Mouse (Mus musculus): ENCODE results near the gene Theg. TPM values are rescaled to one million over a fixed set of nuclear protein-coding genes. Genes with fewer than 3 reads are reported as not detected.
A peak's percentile ranks its signal among the peaks of the same experiment; 100 is the strongest.

Theg gene
- polyA plus RNA-seq, 1 experiment from 2014 or later, result not detected

DNA sequence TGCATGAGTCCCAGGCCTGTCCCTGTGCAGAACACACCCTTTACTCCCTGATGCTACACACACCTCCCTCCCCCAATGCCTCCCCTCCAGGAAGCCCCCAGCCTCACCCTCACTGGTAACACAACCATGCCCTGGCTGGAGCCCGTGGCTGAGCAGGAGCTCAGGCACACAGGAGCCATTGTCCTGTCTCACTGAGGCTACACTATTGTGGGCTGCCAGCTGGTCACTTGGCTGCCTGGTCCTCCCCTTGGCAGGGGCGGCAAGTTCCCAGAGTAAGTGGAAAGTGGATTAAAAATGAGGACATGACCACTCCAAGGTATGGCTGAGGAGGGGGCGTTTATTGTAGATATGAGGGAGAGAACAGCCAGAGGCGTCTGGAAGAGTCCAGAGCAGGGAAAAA is 19.4 kb upstream of the Theg start:
- H3K9ac ChIP-seq (ENCODE audit: low read length), result no peak overlapping the region
- H3K27ac ChIP-seq (ENCODE audit: low read depth, low read length), result no peak overlapping the region
- H3K4me3 ChIP-seq (ENCODE audit: low read depth, low read length), result no peak overlapping the region
- no peaks in the 10 kb centered on the region for H3K9me3 ChIP-seq (replicated peaks; ENCODE audit: control insufficient read depth, low read length)
- H3K4me1 ChIP-seq (ENCODE audit: control insufficient read depth, insufficient read depth, low read length), result no peaks in the 10 kb centered on the region
- ATAC-seq, result no peak
- no peaks in the 10 kb centered on the region for H3K36me3 ChIP-seq (ENCODE audit: control insufficient read depth, insufficient read depth, low read length)
- no peak for DNase-seq (ENCODE audit: low spot score)
- H3K27me3 ChIP-seq (replicated peaks; ENCODE audit: control insufficient read depth, insufficient read depth, low read length), result 0 out of 2 replicates have a peak, but pooled peaks cover 6% of the 10 kb centered on the region
- WGBS, result 61% methylated on average over 4 of the region's 4 CpGs
- H3K4me2 ChIP-seq (ENCODE audit: low read length), result no peak overlapping the region

DNA sequence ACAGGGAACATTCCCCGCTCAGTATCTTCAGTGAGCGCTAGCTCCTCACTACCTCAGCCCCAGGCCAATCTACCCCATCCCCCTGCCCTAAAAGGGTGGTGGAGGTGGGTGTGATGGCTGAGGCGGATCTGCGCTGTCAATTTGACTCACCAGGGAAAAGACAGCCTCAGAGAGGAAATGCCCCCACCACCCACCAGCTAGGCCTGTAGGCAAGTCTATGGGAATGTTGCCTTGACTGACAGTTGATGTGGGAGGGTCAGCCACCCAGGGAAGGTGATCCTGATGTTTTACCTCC is 10.8 kb upstream of the Theg start:
- DNase-seq (ENCODE audit: low spot score) (no peak), ATAC-seq (no peak)
- H3K9me3 ChIP-seq (replicated peaks; ENCODE audit: control insufficient read depth, low read length), result no peaks in the 10 kb centered on the region
- whole genome bisulfite sequencing, result 76% methylated on average over 4 of the region's 4 CpGs
- H3K27ac ChIP-seq (ENCODE audit: low read depth, low read length), result no peak overlapping the region
- no peaks in the 10 kb centered on the region for H3K4me1 ChIP-seq (ENCODE audit: control insufficient read depth, insufficient read depth, low read length)
- H3K9ac ChIP-seq (ENCODE audit: low read length), result no peak overlapping the region
- H3K36me3 ChIP-seq (ENCODE audit: control insufficient read depth, insufficient read depth, low read length), result no peaks in the 10 kb centered on the region
- no peaks in the 10 kb centered on the region for H3K27me3 ChIP-seq (replicated peaks; ENCODE audit: control insufficient read depth, insufficient read depth, low read length)
- H3K4me2 ChIP-seq (ENCODE audit: low read length), result no peak overlapping the region
- no peak overlapping the region for H3K4me3 ChIP-seq (ENCODE audit: low read depth, low read length)

DNA sequence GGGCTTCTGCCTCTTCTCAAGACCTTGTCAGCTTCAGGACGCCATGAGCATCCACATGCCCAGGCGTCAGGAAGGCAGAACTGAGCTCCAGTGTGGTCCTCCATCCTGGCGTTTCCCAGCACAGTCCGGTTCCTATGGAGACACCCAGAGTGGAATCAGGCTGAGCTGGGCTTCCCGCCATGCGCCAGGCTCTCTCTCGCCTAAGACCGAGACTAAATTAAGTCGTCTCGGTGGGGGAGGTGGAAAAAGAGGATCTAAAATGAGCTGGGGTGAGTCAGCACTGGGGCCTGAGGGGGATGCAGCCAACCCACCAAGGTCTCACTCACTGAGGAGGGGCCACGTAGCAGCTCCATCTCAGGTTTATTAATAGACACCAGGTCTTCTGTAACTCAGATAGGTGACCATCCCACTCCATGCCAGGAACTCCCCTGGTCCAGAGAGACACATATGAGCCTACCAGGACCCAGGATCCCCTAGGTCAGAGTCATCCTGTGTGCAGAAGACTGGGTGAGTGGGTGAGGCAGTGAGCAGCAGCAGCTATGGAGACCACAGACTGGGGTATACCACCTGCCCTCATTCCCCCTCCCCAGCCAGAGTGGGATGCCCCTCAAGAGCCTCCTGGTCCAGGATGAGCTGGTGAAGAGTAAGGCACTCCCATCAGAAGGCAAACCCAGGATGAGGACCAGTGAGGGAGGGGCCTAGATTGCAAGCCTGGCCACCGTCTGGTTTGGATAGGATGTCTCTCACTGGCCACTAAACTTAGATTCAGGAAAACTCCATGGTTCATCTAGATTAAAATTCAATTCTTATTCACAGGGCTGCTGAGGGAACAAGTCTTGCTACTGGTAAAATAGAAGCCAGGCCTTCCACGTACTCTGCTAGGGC is 10.2 kb upstream of the Theg start:
- 31% methylated on average over 13 of the region's 13 CpGs for WGBS
- no peaks in the 10 kb centered on the region for H3K36me3 ChIP-seq (ENCODE audit: control insufficient read depth, insufficient read depth, low read length)
- H3K4me3 ChIP-seq (ENCODE audit: low read depth, low read length), result no peak overlapping the region
- H3K9me3 ChIP-seq (replicated peaks; ENCODE audit: control insufficient read depth, low read length), result no peaks in the 10 kb centered on the region
- DNase-seq (ENCODE audit: low spot score) (no peak), ATAC-seq (no peak)
- H3K27ac ChIP-seq (ENCODE audit: low read depth, low read length), result no peak overlapping the region
- H3K9ac ChIP-seq (ENCODE audit: low read length), result no peak overlapping the region
- H3K27me3 ChIP-seq (replicated peaks; ENCODE audit: control insufficient read depth, insufficient read depth, low read length), result no peaks in the 10 kb centered on the region
- no peak overlapping the region for H3K4me2 ChIP-seq (ENCODE audit: low read length)
- no peaks in the 10 kb centered on the region for H3K4me1 ChIP-seq (ENCODE audit: control insufficient read depth, insufficient read depth, low read length)

- Histone ChIP-seq H3K9me3 (replicated peaks; ENCODE audit: control insufficient read depth, low read length) (no peaks in the 10 kb centered on the region), H3K27me3 (replicated peaks; ENCODE audit: control insufficient read depth, insufficient read depth, low read length) (no peaks in the 10 kb centered on the region), H3K4me2 (ENCODE audit: low read length) (no peak overlapping the region), H3K9ac (ENCODE audit: low read length) (no peak overlapping the region), H3K4me3 (ENCODE audit: low read depth, low read length) (no peak overlapping the region), H3K36me3 (ENCODE audit: control insufficient read depth, insufficient read depth, low read length) (no peaks in the 10 kb centered on the region), H3K4me1 (ENCODE audit: control insufficient read depth, insufficient read depth, low read length) (no peaks in the 10 kb centered on the region), H3K27ac (ENCODE audit: low read depth, low read length) (no peak overlapping the region)
- 64% methylated on average over 8 of the region's 8 CpGs for WGBS
- ATAC-seq, result no peak
- no peak for DNase-seq (ENCODE audit: low spot score)
These were observed 8.4 kb upstream of the Theg start for GRCm38 (mm10) chr10:79595590-79595929.

DNA sequence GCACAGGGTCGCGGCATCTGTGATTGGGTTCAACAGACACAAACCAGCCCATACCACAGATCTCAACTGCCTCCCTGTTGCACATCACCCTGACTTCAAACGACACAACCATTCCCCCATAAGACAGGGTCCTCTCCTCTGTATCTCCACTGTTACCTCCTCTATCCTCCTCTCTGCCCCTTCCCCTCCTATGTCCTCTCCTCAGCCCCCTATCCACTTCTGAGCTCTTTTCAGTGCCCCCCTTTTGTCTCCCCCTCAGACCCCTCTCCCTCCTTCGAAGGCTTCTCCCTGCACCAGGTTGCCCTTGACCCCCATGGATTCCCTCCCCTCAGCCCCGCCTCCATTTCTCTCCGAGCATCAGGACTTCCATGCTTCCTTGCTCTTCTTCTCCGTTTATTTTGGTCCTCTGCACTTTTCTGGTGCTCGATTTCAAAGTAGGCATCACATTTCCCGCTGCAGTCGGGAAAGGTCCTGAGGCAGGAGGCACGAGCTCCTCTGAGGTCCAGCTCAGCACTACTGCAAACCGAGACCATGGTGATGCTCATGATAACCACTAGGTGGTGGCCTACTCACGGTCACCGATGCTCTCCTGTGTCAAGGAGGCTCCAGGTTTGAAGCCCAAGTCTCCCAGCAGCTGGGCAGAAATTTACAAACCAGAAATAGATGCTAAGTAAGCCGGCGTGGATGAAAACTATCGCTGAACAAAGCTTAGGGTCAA is 7.9 kb upstream of the Theg start:
- Histone ChIP-seq H3K36me3 (ENCODE audit: control insufficient read depth, insufficient read depth, low read length) (no peaks in the 10 kb centered on the region), H3K27me3 (replicated peaks; ENCODE audit: control insufficient read depth, insufficient read depth, low read length) (no peaks in the 10 kb centered on the region), H3K4me1 (ENCODE audit: control insufficient read depth, insufficient read depth, low read length) (no peaks in the 10 kb centered on the region), H3K4me2 (ENCODE audit: low read length) (peak overlapping the region; percentile 17; the same call in 1 of the 2 replicates), H3K9me3 (replicated peaks; ENCODE audit: control insufficient read depth, low read length) (no peaks in the 10 kb centered on the region), H3K27ac (ENCODE audit: low read depth, low read length) (no peak overlapping the region), H3K4me3 (ENCODE audit: low read depth, low read length) (no peak overlapping the region), H3K9ac (ENCODE audit: low read length) (no peak overlapping the region)
- ATAC-seq (peak; percentile 92), DNase-seq (ENCODE audit: low spot score) (peak; percentile 91)
- WGBS, result 18% methylated on average over 17 of the region's 17 CpGs

DNA sequence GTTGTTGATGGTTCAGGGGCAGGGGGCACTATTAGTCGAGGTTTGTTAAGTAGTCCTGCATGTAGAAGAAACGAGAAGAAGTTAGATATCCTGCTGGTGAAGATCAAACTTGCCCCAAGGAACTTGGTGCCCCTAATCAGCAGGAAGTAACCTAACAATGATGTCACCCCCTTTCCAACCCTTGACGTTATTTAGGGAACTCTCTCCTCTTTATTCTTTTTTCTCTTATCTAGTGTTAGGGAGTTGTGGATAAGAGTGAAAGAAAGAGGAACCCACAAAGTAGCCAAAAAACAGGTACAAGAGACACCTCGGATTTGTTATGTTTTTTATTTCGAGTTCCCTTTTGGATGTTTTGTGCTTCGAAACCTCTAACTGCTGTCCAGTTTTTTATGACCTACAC is 7.0 kb upstream of the Theg start:
- H3K9me3 ChIP-seq (replicated peaks; ENCODE audit: control insufficient read depth, low read length), result no peaks in the 10 kb centered on the region
- no peaks in the 10 kb centered on the region for H3K4me1 ChIP-seq (ENCODE audit: control insufficient read depth, insufficient read depth, low read length)
- H3K27ac ChIP-seq (ENCODE audit: low read depth, low read length), result no peak overlapping the region
- ATAC-seq, result no peak
- no peak overlapping the region for H3K4me3 ChIP-seq (ENCODE audit: low read depth, low read length)
- H3K27me3 ChIP-seq (replicated peaks; ENCODE audit: control insufficient read depth, insufficient read depth, low read length), result no peaks in the 10 kb centered on the region
- H3K4me2 ChIP-seq (ENCODE audit: low read length), result no peak overlapping the region
- 62% methylated on average over 6 of the region's 6 CpGs for WGBS
- no peak overlapping the region for H3K9ac ChIP-seq (ENCODE audit: low read length)
- no peak for DNase-seq (ENCODE audit: low spot score)
- no peaks in the 10 kb centered on the region for H3K36me3 ChIP-seq (ENCODE audit: control insufficient read depth, insufficient read depth, low read length)

DNA sequence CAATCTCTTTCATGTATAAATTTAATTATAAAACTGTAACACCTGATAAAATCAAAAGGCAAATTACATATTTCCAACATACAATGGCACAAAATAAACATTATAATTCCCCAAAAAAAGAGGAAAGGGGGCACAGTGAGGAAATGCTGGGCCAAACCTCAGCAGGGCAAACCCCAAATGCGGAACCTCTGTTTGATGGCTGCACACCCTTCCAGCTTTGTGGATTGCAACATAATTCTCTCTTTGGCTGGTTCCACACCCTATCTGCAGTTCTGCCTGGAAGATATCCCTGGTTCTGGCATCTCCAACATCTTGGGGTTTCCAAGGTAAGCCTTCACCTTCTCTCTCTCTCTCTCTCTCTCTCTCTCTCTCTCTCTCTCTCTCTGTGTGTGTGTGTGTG is 3.6 kb upstream of the Theg start:
- H3K4me1 ChIP-seq (ENCODE audit: control insufficient read depth, insufficient read depth, low read length), result no peaks in the 10 kb centered on the region
- H3K36me3 ChIP-seq (ENCODE audit: control insufficient read depth, insufficient read depth, low read length), result no peaks in the 10 kb centered on the region
- H3K9ac ChIP-seq (ENCODE audit: low read length), result no peak overlapping the region
- no peak overlapping the region for H3K4me2 ChIP-seq (ENCODE audit: low read length)
- H3K9me3 ChIP-seq (replicated peaks; ENCODE audit: control insufficient read depth, low read length), result no peaks in the 10 kb centered on the region
- H3K27ac ChIP-seq (ENCODE audit: low read depth, low read length), result no peak overlapping the region
- DNase-seq (ENCODE audit: low spot score), result no peak
- H3K4me3 ChIP-seq (ENCODE audit: low read depth, low read length), result no peak overlapping the region
- ATAC-seq, result no peak
- no peaks in the 10 kb centered on the region for H3K27me3 ChIP-seq (replicated peaks; ENCODE audit: control insufficient read depth, insufficient read depth, low read length)
- 92% methylated on average over 1 of the region's 1 CpGs for WGBS

GRCm38 (mm10) chr10:79587752-79588126 is 608 bp upstream of the Theg start:
- no peak overlapping the region for H3K4me3 ChIP-seq (ENCODE audit: low read depth, low read length)
- no peak for DNase-seq (ENCODE audit: low spot score)
- no peak for ATAC-seq

DNA sequence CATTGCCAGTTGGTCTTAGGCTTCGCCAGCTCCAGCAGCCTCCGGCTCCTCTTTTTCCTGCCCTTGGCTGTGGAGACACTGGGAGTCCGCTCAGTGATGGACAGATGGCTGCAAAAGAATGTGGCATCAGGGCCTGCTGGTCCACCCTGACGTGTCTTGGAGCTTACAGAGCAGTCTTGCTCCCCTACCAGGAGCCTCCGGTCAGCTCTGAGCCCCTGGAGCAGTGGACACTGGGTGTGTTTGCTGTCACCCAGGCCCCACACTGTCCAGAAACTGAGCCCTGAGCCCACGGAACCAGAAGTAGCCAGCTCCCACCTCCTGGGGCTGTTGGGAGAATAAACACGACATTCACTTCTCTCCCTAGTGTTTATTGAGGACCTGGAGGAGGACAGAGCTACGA is 888 bp downstream of the Theg start:
- H3K4me3 ChIP-seq (ENCODE audit: low read depth, low read length), result no peak overlapping the region
- DNase-seq (ENCODE audit: low spot score), result no peak
- 76% methylated on average over 8 of the region's 8 CpGs for WGBS
- H3K36me3 ChIP-seq (ENCODE audit: control insufficient read depth, insufficient read depth, low read length), result no peaks in the 10 kb centered on the region
- H3K4me2 ChIP-seq (ENCODE audit: low read length), result no peak overlapping the region
- H3K9me3 ChIP-seq (replicated peaks; ENCODE audit: control insufficient read depth, low read length), result no peaks in the 10 kb centered on the region
- H3K4me1 ChIP-seq (ENCODE audit: control insufficient read depth, insufficient read depth, low read length), result no peaks in the 10 kb centered on the region
- H3K27ac ChIP-seq (ENCODE audit: low read depth, low read length), result no peak overlapping the region
- H3K9ac ChIP-seq (ENCODE audit: low read length), result no peak overlapping the region
- no peak for ATAC-seq
- no peaks in the 10 kb centered on the region for H3K27me3 ChIP-seq (replicated peaks; ENCODE audit: control insufficient read depth, insufficient read depth, low read length)

More at GRCm38 (mm10) chr10:79587752-79588126, 608 bp upstream of the Theg start:
- H3K9me3 ChIP-seq (replicated peaks; ENCODE audit: control insufficient read depth, low read length), result no peaks in the 10 kb centered on the region
- no peaks in the 10 kb centered on the region for H3K27me3 ChIP-seq (replicated peaks; ENCODE audit: control insufficient read depth, insufficient read depth, low read length)
- H3K4me1 ChIP-seq (ENCODE audit: control insufficient read depth, insufficient read depth, low read length), result no peaks in the 10 kb centered on the region
- 68% methylated on average over 4 of the region's 4 CpGs for WGBS
- H3K36me3 ChIP-seq (ENCODE audit: control insufficient read depth, insufficient read depth, low read length), result no peaks in the 10 kb centered on the region
- H3K27ac ChIP-seq (ENCODE audit: low read depth, low read length), result no peak overlapping the region
- H3K4me2 ChIP-seq (ENCODE audit: low read length), result no peak overlapping the region
- H3K9ac ChIP-seq (ENCODE audit: low read length), result no peak overlapping the region

Data from forebrain, embryonic 14.5 days (tissue).